Mouse (Mus musculus) hindbrain, embryonic 13.5 days (tissue): ENCODE results near the gene Itgae. TPM values are rescaled to one million over a fixed set of nuclear protein-coding genes. Genes with fewer than 3 reads are reported as not detected.
"Not testable (repeated sequence)": the region's sequence is repeated elsewhere in the genome, so short reads cannot be mapped to it uniquely, and the experiment has no call there.

Experiments
- ATAC-seq: fragments of 200-750 bp; cut with Nextera tagmentation; 2 replicates; pipeline ENCODE4 v1.8.0; 2017; ENCODE audit warnings: moderate TSS enrichment; ENCODE audit not compliant: low FRiP score
- H3K27ac ChIP-seq: fragments of 300-500 bp; sonication (generic); 2 replicates; pipeline ENCODE4 v1.5.1; 2015; ENCODE audit warnings: inconsistent platforms, mild to moderate bottlenecking, moderate library complexity
- H3K27me3 ChIP-seq: fragments of 300-500 bp; sonication (generic); 2 replicates; pipeline ENCODE4 v1.6.1; 2015; ENCODE audit warnings: mild to moderate bottlenecking, inconsistent platforms
- H3K36me3 ChIP-seq: fragments of 300-500 bp; sonication (generic); 2 replicates; pipeline ENCODE4 v1.6.1; 2015; ENCODE audit warnings: mild to moderate bottlenecking, inconsistent platforms
- H3K4me1 ChIP-seq: fragments of 300-500 bp; sonication (generic); replicated peaks from 2 replicates; pipeline ENCODE4 v1.6.1; 2015; ENCODE audit warnings: inconsistent platforms
- H3K4me2 ChIP-seq: fragments of 300-500 bp; sonication (generic); 2 replicates; pipeline ENCODE4 v1.6.1; 2015; ENCODE audit warnings: inconsistent platforms, mild to moderate bottlenecking, moderate library complexity
- H3K4me3 ChIP-seq: fragments of 300-500 bp; sonication (generic); 2 replicates; pipeline ENCODE4 v1.5.1; 2015; ENCODE audit warnings: mild to moderate bottlenecking, inconsistent platforms
- H3K9ac ChIP-seq: fragments of 300-500 bp; sonication (generic); 2 replicates; pipeline ENCODE4 v1.6.1; 2015; ENCODE audit warnings: mild to moderate bottlenecking, inconsistent platforms
- H3K9me3 ChIP-seq: fragments of 300-500 bp; sonication (generic); 2 replicates; pipeline ENCODE4 v1.6.1; 2016; ENCODE audit warnings: inconsistent platforms
- WGBS: fragments of 180-500 bp; shearing (Covaris S2); methylation state at CpG from one replicate; pipeline ENCODE4 v1.1.7; 2015; 5-methylcytosine and 5-hydroxymethylcytosine counted together
- polyA plus RNA-seq: library from polyadenylated mRNA; unstranded; fragments of >200 nt; fragmentation: Nextera tagmentation; extraction: Ambion mirVana; gene quantifications from 2 replicates; pipeline ENCODE4 v1.2.1, GENCODE M21; 2015

The Itgae gene
- polyA plus RNA-seq, 1 experiment from 2014 or later = 0.27 TPM

DNA sequence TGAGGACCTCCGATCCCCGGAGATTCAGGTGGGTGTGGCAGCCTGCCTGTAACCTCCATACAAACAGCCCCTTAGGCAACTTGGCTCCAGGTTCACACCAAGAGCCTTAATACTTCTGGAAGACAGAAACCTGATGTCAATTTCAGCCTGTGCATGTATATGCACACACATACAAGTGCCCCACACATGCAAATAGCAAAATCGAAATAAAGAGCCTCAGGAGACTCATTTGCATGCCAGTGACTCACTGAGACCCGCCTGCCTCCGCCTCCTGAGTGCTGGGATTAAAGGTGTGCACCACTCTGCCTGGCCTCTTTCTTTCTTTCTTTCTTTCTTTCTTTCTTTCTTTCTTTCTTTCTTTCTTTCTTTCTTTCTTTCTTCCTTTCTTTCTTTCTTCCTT lies 8.5 kb downstream of the Itgae start:
- Histone ChIP-seq H3K9ac (no peak overlapping the region), H3K9me3 (no peaks in the 10 kb centered on the region), H3K27ac (no peak overlapping the region), H3K4me3 (no peak overlapping the region), H3K27me3 (no peaks in the 10 kb centered on the region), H3K4me2 (no peak overlapping the region), H3K36me3 (no peaks in the 10 kb centered on the region), H3K4me1 (no peaks in the 10 kb centered on the region)
- ATAC-seq = no peak
- 76% methylated on average over 5 of the region's 5 CpGs for WGBS

DNA sequence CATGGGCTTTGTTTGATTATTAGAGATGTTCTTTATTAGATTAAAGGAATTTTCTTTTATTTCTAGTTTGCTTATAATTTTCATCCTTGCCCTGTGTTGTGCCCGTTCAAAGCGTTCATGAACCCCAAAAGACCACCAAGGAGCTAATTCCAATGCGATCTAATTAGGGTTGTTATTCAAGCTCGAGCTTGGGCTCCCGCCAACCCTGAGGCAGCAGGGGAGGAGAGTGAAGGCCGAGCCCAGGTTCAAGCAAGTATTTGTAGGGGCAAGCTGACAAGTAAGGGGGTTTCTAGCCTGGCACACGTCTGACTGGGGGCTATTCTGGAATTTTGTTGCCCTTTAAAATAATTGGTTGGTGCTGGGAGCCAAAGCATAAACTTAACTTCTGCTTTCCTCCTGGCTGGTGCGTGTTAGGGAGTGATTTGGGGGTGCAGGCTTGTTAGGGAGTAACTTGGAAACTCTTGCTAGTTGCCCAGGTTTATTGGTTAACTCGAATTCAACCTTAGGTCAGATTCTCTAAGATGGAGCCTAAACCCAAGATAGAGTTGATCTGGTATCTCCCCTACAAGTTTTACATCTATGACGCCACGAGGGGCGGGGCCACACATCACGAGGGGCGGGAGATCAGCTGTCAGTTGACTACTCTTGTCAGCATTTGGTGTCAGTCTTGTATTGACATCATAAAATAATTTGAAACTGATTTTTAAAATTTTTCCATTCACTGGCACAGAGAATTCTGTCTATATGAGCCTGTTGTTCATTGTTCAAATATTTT lies 9.8 kb downstream of the Itgae start:
- H3K9ac ChIP-seq = no peak overlapping the region
- H3K27me3 ChIP-seq = no peaks in the 10 kb centered on the region
- no peak overlapping the region for H3K4me3 ChIP-seq
- 73% methylated on average over 14 of the region's 14 CpGs for WGBS
- H3K9me3 ChIP-seq = no peaks in the 10 kb centered on the region
- H3K4me1 ChIP-seq = no peaks in the 10 kb centered on the region
- H3K4me2 ChIP-seq = no peak overlapping the region
- no peaks in the 10 kb centered on the region for H3K36me3 ChIP-seq
- ATAC-seq = no peak
- no peak overlapping the region for H3K27ac ChIP-seq

GRCm38 (mm10) chr11:73101308-73101707 lies 10.9 kb downstream of the Itgae start:
- H3K27ac ChIP-seq = no peak overlapping the region
- H3K36me3 ChIP-seq = no peaks in the 10 kb centered on the region
- no peak overlapping the region for H3K4me2 ChIP-seq
- H3K9ac ChIP-seq = no peak overlapping the region
- 84% methylated on average over 4 of the region's 4 CpGs for WGBS
- no peak for ATAC-seq
- H3K4me1 ChIP-seq = no peaks in the 10 kb centered on the region
- no peak overlapping the region for H3K4me3 ChIP-seq
- no peaks in the 10 kb centered on the region for H3K9me3 ChIP-seq
- H3K27me3 ChIP-seq = no peaks in the 10 kb centered on the region

GRCm38 (mm10) chr11:73105246-73105645 lies 14.9 kb downstream of the Itgae start:
- H3K27me3 ChIP-seq = no peaks in the 10 kb centered on the region
- H3K9ac ChIP-seq = no peak overlapping the region
- no peaks in the 10 kb centered on the region for H3K9me3 ChIP-seq
- WGBS = 83% methylated on average over 2 of the region's 3 CpGs
- no peaks in the 10 kb centered on the region for H3K36me3 ChIP-seq
- ATAC-seq = no peak
- no peak overlapping the region for H3K4me3 ChIP-seq
- no peak overlapping the region for H3K4me2 ChIP-seq
- H3K4me1 ChIP-seq = no peaks in the 10 kb centered on the region
- no peak overlapping the region for H3K27ac ChIP-seq

GRCm38 (mm10) chr11:73107358-73107757 lies 17.0 kb downstream of the Itgae start:
- not testable (repeated sequence) for ATAC-seq, H3K4me2 ChIP-seq, H3K36me3 ChIP-seq, H3K9ac ChIP-seq, H3K9me3 ChIP-seq, H3K4me1 ChIP-seq, H3K27ac ChIP-seq, H3K4me3 ChIP-seq, H3K27me3 ChIP-seq
- WGBS = 40% methylated on average over 3 of the region's 3 CpGs

DNA sequence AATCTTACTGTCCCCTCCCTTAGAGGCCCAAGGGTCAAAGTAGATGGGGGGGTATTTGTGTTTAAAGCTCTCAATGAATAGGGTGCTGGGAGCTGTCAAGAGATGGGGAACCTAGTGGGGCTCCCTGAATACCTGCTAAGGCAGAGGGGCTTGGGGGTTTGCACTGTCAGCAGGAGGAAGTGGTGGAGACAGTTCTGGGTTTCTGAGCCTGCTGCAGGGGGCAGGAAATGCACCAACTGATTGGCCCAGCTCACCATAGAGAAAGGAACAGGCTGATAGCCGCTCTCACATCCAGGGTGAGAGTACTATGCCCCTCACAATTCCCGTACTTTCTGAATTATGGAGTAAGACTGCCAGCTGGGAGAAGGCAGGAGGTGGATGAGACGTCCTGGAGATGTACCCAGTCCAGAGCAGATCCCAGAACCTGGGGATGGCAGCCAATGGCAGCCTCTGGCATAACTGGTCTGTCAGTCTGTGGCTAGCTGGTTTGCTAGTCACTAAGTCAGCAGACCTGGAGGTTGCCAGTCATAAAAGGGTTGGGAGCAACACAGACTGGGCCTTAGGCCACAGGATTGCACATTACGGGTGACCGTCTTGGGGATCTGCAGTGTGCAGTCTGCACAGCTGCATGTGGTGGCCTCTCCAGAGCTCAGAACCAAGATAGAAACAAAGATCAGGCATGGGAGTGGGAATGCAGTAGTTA lies 18.0 kb downstream of the Itgae start:
- Histone ChIP-seq H3K27me3 (0 out of 2 replicates have a peak, but pooled peaks cover 2% of the 10 kb centered on the region), H3K9me3 (no peaks in the 10 kb centered on the region), H3K4me1 (no peaks in the 10 kb centered on the region), H3K9ac (no peak overlapping the region), H3K4me2 (no peak overlapping the region), H3K27ac (no peak overlapping the region), H3K4me3 (no peak overlapping the region), H3K36me3 (no peaks in the 10 kb centered on the region)
- WGBS = 71% methylated on average over 5 of the region's 5 CpGs
- no peak for ATAC-seq

GRCm38 (mm10) chr11:73108898-73109625 lies 18.7 kb downstream of the Itgae start:
- H3K9me3 ChIP-seq = no peaks in the 10 kb centered on the region
- 0 out of 2 replicates have a peak, but pooled peaks cover 2% of the 10 kb centered on the region for H3K27me3 ChIP-seq
- no peak for ATAC-seq
- H3K27ac ChIP-seq = no peak overlapping the region
- no peak overlapping the region for H3K4me2 ChIP-seq
- no peaks in the 10 kb centered on the region for H3K36me3 ChIP-seq
- WGBS = 83% methylated on average over 14 of the region's 14 CpGs
- no peaks in the 10 kb centered on the region for H3K4me1 ChIP-seq
- no peak overlapping the region for H3K9ac ChIP-seq
- H3K4me3 ChIP-seq = no peak overlapping the region

- Histone ChIP-seq H3K36me3 (no peaks in the 10 kb centered on the region), H3K4me1 (no peaks in the 10 kb centered on the region), H3K4me3 (no peak overlapping the region), H3K27me3 (0 out of 2 replicates have a peak, but pooled peaks cover 2% of the 10 kb centered on the region), H3K4me2 (no peak overlapping the region), H3K9me3 (no peaks in the 10 kb centered on the region), H3K27ac (no peak overlapping the region), H3K9ac (no peak overlapping the region)
- ATAC-seq = no peak
- WGBS = 91% methylated on average over 3 of the region's 3 CpGs
Measured at GRCm38 (mm10) chr11:73109941-73110340, 19.6 kb downstream of the Itgae start.

DNA sequence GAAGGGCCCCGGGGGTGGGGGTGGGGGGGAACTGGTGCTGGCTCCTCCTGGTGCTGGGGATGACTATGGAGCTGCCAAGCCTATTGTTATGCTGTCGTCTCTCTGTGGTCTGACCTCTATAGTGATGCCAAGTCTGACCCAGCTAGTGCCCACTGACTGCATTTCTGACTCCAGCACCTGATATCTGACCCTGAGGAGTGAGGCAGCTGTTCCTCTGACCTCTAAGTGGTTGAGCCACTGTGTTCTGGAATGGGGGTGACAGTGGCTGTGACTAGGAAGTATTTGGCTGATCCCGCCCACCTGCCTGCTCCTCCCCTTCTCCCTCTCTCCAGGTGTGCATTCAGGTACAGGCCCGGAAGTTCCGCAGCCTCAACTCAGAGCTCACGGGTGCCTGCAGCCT lies 21.0 kb downstream of the Itgae start:
- Histone ChIP-seq H3K36me3 (no peaks in the 10 kb centered on the region), H3K4me1 (no peaks in the 10 kb centered on the region), H3K4me3 (no peak overlapping the region), H3K4me2 (no peak overlapping the region), H3K9ac (no peak overlapping the region), H3K27ac (no peak overlapping the region), H3K9me3 (no peaks in the 10 kb centered on the region), H3K27me3 (0 out of 2 replicates have a peak, but pooled peaks cover 2% of the 10 kb centered on the region)
- no peak for ATAC-seq
- WGBS = 68% methylated on average over 6 of the region's 6 CpGs

GRCm38 (mm10) chr11:73126495-73126894 lies 36.1 kb downstream of the Itgae start:
- no peak overlapping the region for H3K4me2 ChIP-seq
- no peaks in the 10 kb centered on the region for H3K27me3 ChIP-seq
- no peaks in the 10 kb centered on the region for H3K4me1 ChIP-seq
- H3K27ac ChIP-seq = no peak overlapping the region
- H3K36me3 ChIP-seq = no peaks in the 10 kb centered on the region
- H3K9ac ChIP-seq = no peak overlapping the region
- no peak overlapping the region for H3K4me3 ChIP-seq
- ATAC-seq = no peak
- no peaks in the 10 kb centered on the region for H3K9me3 ChIP-seq
- WGBS = 85% methylated on average over 6 of the region's 6 CpGs

GRCm38 (mm10) chr11:73131020-73131419 lies 40.6 kb downstream of the Itgae start:
- H3K27me3 ChIP-seq = no peaks in the 10 kb centered on the region
- no peak for ATAC-seq
- H3K4me1 ChIP-seq = peaks cover 4% of the 10 kb centered on the region; the same call in 1 of the 2 replicates
- H3K9me3 ChIP-seq = no peaks in the 10 kb centered on the region
- H3K4me2 ChIP-seq = no peak overlapping the region
- no peak overlapping the region for H3K9ac ChIP-seq
- no peak overlapping the region for H3K27ac ChIP-seq
- peaks cover 11% of the 10 kb centered on the region; the same call in 1 of the 2 replicates for H3K36me3 ChIP-seq
- no peak overlapping the region for H3K4me3 ChIP-seq
- WGBS = 85% methylated on average over 7 of the region's 7 CpGs

DNA sequence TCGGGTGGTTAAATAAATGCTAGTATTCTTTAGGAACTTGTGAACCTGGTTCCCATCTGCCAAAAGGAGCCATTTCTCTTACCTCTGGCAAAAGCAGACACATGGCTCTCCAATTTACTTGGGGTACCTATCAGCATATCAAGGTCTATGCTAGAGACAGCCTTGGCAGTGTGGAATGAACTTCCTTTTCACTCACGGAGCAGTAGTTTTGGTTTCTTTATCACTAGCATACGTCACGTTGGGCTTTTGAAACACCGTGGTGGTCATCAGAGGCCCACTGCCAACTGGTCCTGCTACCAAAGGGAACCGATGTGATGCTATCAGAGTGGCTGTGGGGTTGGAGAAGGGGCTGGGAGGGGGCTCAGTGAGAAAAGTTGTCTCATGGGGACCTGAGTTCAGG lies 42.6 kb downstream of the Itgae start:
- peaks cover 11% of the 10 kb centered on the region; the same call in 1 of the 2 replicates for H3K36me3 ChIP-seq
- H3K9me3 ChIP-seq = no peaks in the 10 kb centered on the region
- H3K4me2 ChIP-seq = no peak overlapping the region
- H3K9ac ChIP-seq = no peak overlapping the region
- 96% methylated on average over 6 of the region's 6 CpGs for WGBS
- no peak for ATAC-seq
- no peaks in the 10 kb centered on the region for H3K27me3 ChIP-seq
- no peak overlapping the region for H3K4me3 ChIP-seq
- H3K27ac ChIP-seq = no peak overlapping the region
- H3K4me1 ChIP-seq = peaks cover 22% of the 10 kb centered on the region
